Mouse (Mus musculus) olfactory bulb, adult 2 months (tissue): ENCODE results near the gene Meis2.

ENCODE experiments used
- CTCF ChIP-seq: fragments of 200-500 bp; IDR thresholded peaks from 2 replicates; pipeline ENCODE4 v1.5.1; 2012; ENCODE audit warnings: low read depth, mild to moderate bottlenecking, low read length, moderate library complexity; ENCODE audit not compliant: insufficient read depth
- POLR2A ChIP-seq: fragments of 200-500 bp; IDR thresholded peaks from 2 replicates; pipeline ENCODE4 v1.6.1; 2012; ENCODE audit warnings: mild to moderate bottlenecking, low read depth, low read length, moderate library complexity; ENCODE audit not compliant: insufficient read depth

DNA sequence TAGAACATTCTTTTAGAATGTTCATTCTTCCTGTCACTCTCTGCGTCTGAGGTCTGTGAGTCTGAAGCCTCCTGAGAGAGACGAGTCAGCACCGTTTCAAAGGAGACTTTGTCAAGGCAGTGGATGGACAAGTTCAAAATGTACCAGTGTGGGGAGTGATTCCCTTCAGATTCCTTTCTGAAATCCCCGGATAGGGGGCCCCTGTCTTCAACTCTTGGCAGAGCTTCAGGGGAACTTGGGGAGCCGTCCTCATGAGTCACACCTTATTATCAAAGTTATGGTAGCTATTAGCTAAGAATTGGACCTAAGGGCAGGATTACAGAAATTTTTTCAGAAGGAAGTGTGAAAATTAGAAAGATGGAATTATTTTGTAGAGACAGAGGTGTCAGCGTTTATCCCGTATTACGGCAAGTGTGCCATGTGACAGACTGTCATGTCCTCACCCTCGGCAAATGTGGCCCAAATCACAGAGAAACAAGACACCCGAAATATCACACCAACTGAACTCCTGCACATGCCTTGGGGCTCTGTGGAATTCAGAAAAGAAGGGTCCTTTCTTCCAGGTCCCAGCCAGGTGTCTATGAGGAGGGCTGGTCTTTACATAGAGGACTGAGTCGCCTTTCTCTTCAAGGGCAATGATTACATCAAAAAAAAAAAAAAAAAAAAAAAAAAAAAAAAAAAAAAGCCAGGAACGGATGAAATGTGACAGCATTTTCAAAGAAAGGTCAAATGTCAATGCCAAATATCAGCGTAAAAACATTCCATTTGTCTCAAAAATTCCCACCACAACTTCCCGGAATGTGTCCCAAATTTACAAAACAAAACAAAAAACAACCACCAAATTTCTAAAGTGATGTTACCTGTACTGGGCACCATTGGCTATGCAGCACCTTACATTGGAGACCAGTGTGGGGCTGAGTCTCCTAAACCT is 146.2 kb downstream of the Meis2 start:
- TF ChIP-seq CTCF (no peak), POLR2A (no peak)
